Mouse (Mus musculus) kidney, adult 11 months (tissue): ENCODE results near the gene Slx.
"Not testable (repeated sequence)": the region's sequence is repeated elsewhere in the genome, so short reads cannot be mapped to it uniquely, and the experiment has no call there.

Experiments
- DNase-seq: peaks from one replicate; pipeline ENCODE4 v3.0.0; 2022

Gene Slx

GRCm38 (mm10) chrX:26545465-26545864, at the start of gene Slx:
Gene Slx, minus strand, starts transcription at chrX:26545565.
- DNase-seq = not testable (repeated sequence)
